Mouse (Mus musculus) hindbrain, postnatal 0 days (tissue): ENCODE measurements at regions not wholly inside any gene's neighbourhood (a gene's known extent, or its start where the extent isn't known, plus 50 kb on each side); places are given as distances from the start of the nearest gene placed in this dataset.

Experiments used
- ATAC-seq: fragments of 200-750 bp; cut with Nextera tagmentation; 2 replicates; pipeline ENCODE4 v1.8.0; 2017; ENCODE audit warnings: mild to moderate bottlenecking, moderate TSS enrichment, moderate library complexity
- DNase-seq: peaks from one replicate; pipeline ENCODE4 v3.0.0-alpha.2; 2015; ENCODE audit warnings: low spot score
- H3K27ac ChIP-seq: fragments of 300-500 bp; sonication (generic); 2 replicates; pipeline ENCODE4 v1.5.1; 2014; ENCODE audit warnings: mild to moderate bottlenecking
- H3K27me3 ChIP-seq: fragments of 300-500 bp; sonication (generic); 2 replicates; pipeline ENCODE4 v1.6.1; 2014; ENCODE audit warnings: low read length, mixed read lengths; ENCODE audit not compliant: insufficient read depth
- H3K36me3 ChIP-seq: fragments of 300-500 bp; sonication (generic); 2 replicates; pipeline ENCODE4 v1.6.1; 2014; ENCODE audit warnings: low read length, mixed read lengths; ENCODE audit not compliant: insufficient read depth
- H3K4me1 ChIP-seq: fragments of 300-500 bp; sonication (generic); 2 replicates; pipeline ENCODE4 v1.6.1; 2014; ENCODE audit warnings: antibody characterized with exemption, low read length, mixed read lengths; ENCODE audit not compliant: insufficient read depth
- H3K4me2 ChIP-seq: fragments of 300-500 bp; sonication (generic); 2 replicates; pipeline ENCODE4 v1.6.1; 2014; ENCODE audit warnings: low read depth, mild to moderate bottlenecking, low read length, moderate library complexity, mixed read lengths
- H3K4me3 ChIP-seq: fragments of 300-500 bp; sonication (generic); 2 replicates; pipeline ENCODE4 v1.5.1; 2014; ENCODE audit warnings: low read length
- H3K9ac ChIP-seq: fragments of 300-500 bp; sonication (generic); replicated peaks from 2 replicates; pipeline ENCODE4 v1.6.1; 2014; ENCODE audit warnings: mild to moderate bottlenecking, low read length, moderate library complexity, mixed read lengths
- H3K9me3 ChIP-seq: fragments of 300-500 bp; sonication (generic); 2 replicates; pipeline ENCODE4 v1.6.1; 2016; ENCODE audit warnings: low read length, mixed read lengths
- CTCF ChIP-seq: IDR thresholded peaks from 2 replicates; pipeline ENCODE4 v1.5.1; 2016; ENCODE audit warnings: antibody characterized with exemption, control low read depth, low read depth
- WGBS: fragments of 180-500 bp; shearing (Covaris S2); extraction: QIAGEN DNeasy Blood & Tissue Kit; methylation state at CpG from one replicate; pipeline ENCODE4 v1.1.7; 2014; 5-methylcytosine and 5-hydroxymethylcytosine counted together

- Histone ChIP-seq H3K4me2 (no peak overlapping the region), H3K4me3 (no peak overlapping the region), H3K27me3 (no peaks in the 10 kb centered on the region), H3K9me3 (no peaks in the 10 kb centered on the region), H3K27ac (no peak overlapping the region), H3K4me1 (no peaks in the 10 kb centered on the region), H3K36me3 (no peaks in the 10 kb centered on the region), H3K9ac (no peak overlapping the region)
- no peak for TF ChIP-seq CTCF
- WGBS: 95% methylated on average over 1 of the region's 1 CpGs
- ATAC-seq: no peak
- no peak for DNase-seq
Observed at GRCm38 (mm10) chr3:23214427-23214826, 1138.0 kb downstream of the Tbl1xr1 start.

GRCm38 (mm10) chr3:23216754-23217153, 1140.3 kb downstream of the Tbl1xr1 start:
- Histone ChIP-seq H3K4me1 (no peaks in the 10 kb centered on the region), H3K27ac (no peak overlapping the region), H3K4me2 (no peak overlapping the region), H3K27me3 (no peaks in the 10 kb centered on the region), H3K4me3 (no peak overlapping the region), H3K9me3 (no peaks in the 10 kb centered on the region), H3K36me3 (no peaks in the 10 kb centered on the region), H3K9ac (no peak overlapping the region)
- WGBS: 85% methylated on average over 1 of the region's 1 CpGs
- no peak for DNase-seq
- TF ChIP-seq CTCF: no peak
- ATAC-seq: no peak

GRCm38 (mm10) chr3:23248291-23248690, 1171.8 kb downstream of the Tbl1xr1 start:
- Histone ChIP-seq H3K4me2 (no peak overlapping the region), H3K27me3 (no peaks in the 10 kb centered on the region), H3K4me1 (no peaks in the 10 kb centered on the region), H3K9me3 (no peaks in the 10 kb centered on the region), H3K36me3 (no peaks in the 10 kb centered on the region), H3K9ac (no peak overlapping the region), H3K27ac (no peak overlapping the region), H3K4me3 (no peak overlapping the region)
- no peak for ATAC-seq
- WGBS: 94% methylated on average over 2 of the region's 2 CpGs
- TF ChIP-seq CTCF: no peak
- DNase-seq: no peak

- Histone ChIP-seq H3K27ac (no peak overlapping the region), H3K36me3 (no peaks in the 10 kb centered on the region), H3K27me3 (no peaks in the 10 kb centered on the region), H3K9me3 (no peaks in the 10 kb centered on the region), H3K4me3 (no peak overlapping the region), H3K9ac (no peak overlapping the region), H3K4me1 (no peaks in the 10 kb centered on the region), H3K4me2 (no peak overlapping the region)
- no peak for TF ChIP-seq CTCF
- ATAC-seq (no peak), DNase-seq (no peak)
Observed at GRCm38 (mm10) chr3:23252180-23252579, 1175.7 kb downstream of the Tbl1xr1 start.

- Histone ChIP-seq H3K36me3 (no peaks in the 10 kb centered on the region), H3K27ac (no peak overlapping the region), H3K27me3 (no peaks in the 10 kb centered on the region), H3K9ac (no peak overlapping the region), H3K4me2 (no peak overlapping the region), H3K9me3 (no peaks in the 10 kb centered on the region), H3K4me3 (no peak overlapping the region), H3K4me1 (no peaks in the 10 kb centered on the region)
- ATAC-seq (no peak), DNase-seq (no peak)
- 92% methylated on average over 7 of the region's 7 CpGs for WGBS
- TF ChIP-seq CTCF: no peak
Observed at GRCm38 (mm10) chr3:23298818-23299217, 1222.4 kb downstream of the Tbl1xr1 start.

GRCm38 (mm10) chr3:23334216-23334615, 1257.8 kb downstream of the Tbl1xr1 start:
- Histone ChIP-seq H3K36me3 (no peaks in the 10 kb centered on the region), H3K4me1 (no peaks in the 10 kb centered on the region), H3K9ac (no peak overlapping the region), H3K27me3 (no peaks in the 10 kb centered on the region), H3K4me3 (no peak overlapping the region), H3K27ac (no peak overlapping the region), H3K4me2 (no peak overlapping the region), H3K9me3 (no peaks in the 10 kb centered on the region)
- no peak for DNase-seq
- no peak for ATAC-seq
- TF ChIP-seq CTCF: no peak
- 78% methylated on average over 2 of the region's 2 CpGs for WGBS

- ATAC-seq (no peak), DNase-seq (no peak)
- Histone ChIP-seq H3K4me3 (no peak overlapping the region), H3K27me3 (no peaks in the 10 kb centered on the region), H3K9ac (no peak overlapping the region), H3K27ac (no peak overlapping the region), H3K4me1 (no peaks in the 10 kb centered on the region), H3K9me3 (no peaks in the 10 kb centered on the region), H3K36me3 (no peaks in the 10 kb centered on the region), H3K4me2 (no peak overlapping the region)
- no peak for TF ChIP-seq CTCF
Observed at GRCm38 (mm10) chr3:23334958-23335357, 1258.5 kb downstream of the Tbl1xr1 start.
